Mouse (Mus musculus): ENCODE measurements at regions not wholly inside any gene's neighbourhood (a gene's known extent, or its start where the extent isn't known, plus 50 kb on each side); places are given as distances from the start of the nearest gene placed in this dataset.

- TF ChIP-seq CTCF (IDR thresholded peaks at IDR 0.05; ENCODE audit: insufficient read depth, low read depth, low read length) (no peak), POLR2A (IDR thresholded peaks at IDR 0.05; ENCODE audit: insufficient read depth, low read depth, low read length) (no peak)
Observed at GRCm38 (mm10) chr9:34203624-34204365, 281.9 kb upstream of the Kirrel3 start.

All from olfactory bulb, adult 2 months (tissue).